Mouse (Mus musculus): Measurements from ENCODE around the gene Sik1.

Gene Sik1

DNA sequence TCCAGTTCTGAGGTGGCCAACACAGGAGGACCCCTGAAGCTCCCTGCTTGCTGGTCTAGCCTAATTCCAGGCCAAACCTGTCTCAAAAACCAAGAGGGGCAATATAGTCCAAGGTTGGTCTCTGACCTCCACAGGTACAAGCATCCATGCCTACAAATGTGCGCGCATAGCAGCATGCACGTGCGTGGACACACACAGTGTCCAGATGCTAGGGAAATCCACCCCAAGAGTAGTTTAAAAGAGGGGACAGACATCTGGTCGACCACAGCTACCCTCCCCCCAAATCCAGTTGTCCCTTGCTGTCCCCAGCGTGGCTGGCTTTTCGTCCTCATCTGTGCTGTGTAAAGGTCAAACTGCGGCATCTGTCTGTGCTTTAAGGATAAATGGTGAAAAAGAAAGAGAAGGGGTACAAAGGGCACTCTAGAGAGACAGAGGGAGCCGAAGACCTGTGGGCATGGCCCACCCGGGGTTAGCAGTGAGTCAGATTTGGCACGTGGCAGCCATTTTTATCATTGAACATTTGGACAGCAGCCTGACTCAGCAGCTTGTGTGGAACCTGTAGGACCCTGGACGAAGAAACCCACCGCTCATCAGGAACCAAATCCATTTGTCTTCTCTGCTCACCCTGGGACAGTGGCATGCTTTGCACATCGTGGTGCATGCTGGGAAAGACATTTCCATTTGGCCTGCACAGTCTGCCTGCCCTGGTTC lies 23.6 kb downstream of the Sik1 start:
- DNase-seq (ENCODE audit: low read depth), result no peak

- DNase-seq (ENCODE audit: low read depth), result no peak
Observed at GRCm38 (mm10) chr17:31831097-31831865, 24.3 kb downstream of the Sik1 start.

GRCm38 (mm10) chr17:31830506-31831075 lies 25.0 kb downstream of the Sik1 start:
- DNase-seq (ENCODE audit: low read depth), result no peak

DNA sequence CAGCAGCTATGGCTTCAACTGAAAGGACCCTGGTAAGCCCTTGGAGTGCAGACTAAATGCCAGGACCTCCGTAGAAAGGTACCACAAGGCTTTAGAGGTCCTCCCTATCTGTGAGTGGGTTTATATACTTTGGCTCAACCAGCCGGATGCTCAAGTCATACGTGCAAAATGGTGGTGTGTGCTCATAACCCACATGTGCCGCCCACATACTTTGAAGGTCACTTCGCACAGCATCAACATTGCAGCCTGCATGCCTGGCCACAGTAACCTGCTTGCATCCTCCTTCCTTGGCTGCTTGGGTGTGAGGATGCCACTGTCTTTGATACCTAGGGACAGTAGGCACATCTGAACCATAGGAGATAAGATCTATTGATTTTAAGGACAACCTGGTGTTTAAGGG lies 26.7 kb downstream of the Sik1 start:
- no peak for DNase-seq (ENCODE audit: low read depth)

- DNase-seq (ENCODE audit: low read depth), result no peak
Observed at GRCm38 (mm10) chr17:31828118-31828517, 27.5 kb downstream of the Sik1 start.

- DNase-seq (ENCODE audit: low read depth), result no peak
Observed at GRCm38 (mm10) chr17:31827206-31827605, 28.4 kb downstream of the Sik1 start.

GRCm38 (mm10) chr17:31826669-31827068 lies 28.9 kb downstream of the Sik1 start:
- peak; percentile 45 for DNase-seq (ENCODE audit: low read depth)

- no peak for DNase-seq (ENCODE audit: low read depth)
Observed at GRCm38 (mm10) chr17:31825678-31826077, 29.9 kb downstream of the Sik1 start.

- no peak for DNase-seq (ENCODE audit: low read depth)
Observed at GRCm38 (mm10) chr17:31824812-31825211, 30.8 kb downstream of the Sik1 start.

DNA sequence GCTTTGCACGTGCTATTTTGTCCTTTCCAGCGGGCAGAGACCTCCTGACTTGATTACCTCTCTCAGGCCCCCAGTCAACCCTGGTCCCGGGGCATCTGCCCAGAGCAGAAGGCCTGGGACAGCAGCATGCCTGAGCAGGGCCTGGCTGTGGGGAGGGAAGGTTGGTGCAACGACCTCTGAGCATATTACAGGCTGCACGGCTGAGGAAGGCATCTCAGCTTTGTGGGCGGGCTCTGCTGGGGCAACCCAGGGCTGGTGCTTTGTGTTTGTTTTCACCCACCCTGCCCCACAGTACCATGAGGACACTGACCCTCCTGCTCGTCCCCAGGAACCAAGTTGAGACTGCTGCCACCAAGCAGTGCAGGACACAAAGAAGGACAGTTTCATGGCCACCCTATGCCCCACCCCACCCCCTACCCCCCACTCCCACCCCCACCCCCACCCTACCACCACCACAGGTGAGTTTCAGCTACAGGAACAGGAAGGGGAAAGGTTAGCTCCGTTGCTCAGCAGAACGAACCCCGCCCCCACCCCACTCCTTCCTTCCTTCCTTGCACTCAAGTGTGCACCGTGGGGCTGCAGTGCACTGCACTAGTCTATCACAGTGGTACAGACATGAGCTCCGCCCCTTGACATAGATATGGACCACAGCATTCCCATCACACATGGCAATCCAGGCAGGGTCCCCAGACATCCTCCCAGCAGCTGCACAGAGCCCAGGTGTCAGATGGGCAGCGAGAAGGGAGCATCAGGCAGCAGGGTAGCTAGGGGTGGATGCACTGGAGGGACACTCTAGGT lies 34.3 kb downstream of the Sik1 start:
- no peak for DNase-seq (ENCODE audit: low read depth)

- DNase-seq (ENCODE audit: low read depth), result no peak
Observed at GRCm38 (mm10) chr17:31820099-31820846, 35.3 kb downstream of the Sik1 start.

- DNase-seq (ENCODE audit: low read depth), result peak; percentile 46
Observed at GRCm38 (mm10) chr17:31819372-31819771, 36.2 kb downstream of the Sik1 start.

DNA sequence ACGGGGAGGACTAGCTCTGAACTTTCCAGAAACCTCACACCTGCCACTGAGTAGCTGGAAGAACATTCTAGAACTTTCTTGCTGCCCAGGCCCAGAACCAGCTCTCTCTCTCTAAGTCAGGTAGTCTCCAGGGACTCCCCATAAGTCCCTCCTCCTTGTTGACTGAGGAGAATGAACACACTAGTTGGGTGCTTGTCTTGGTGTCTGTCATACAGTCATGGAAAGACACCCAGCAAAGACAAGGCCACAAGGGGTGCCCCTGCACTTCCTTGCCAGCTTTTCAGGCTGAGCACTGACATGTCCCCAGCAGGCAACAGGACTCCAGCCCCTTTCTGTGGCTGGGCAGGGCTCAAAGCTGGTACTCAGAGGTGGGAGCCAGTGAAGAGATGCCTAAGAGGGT lies 37.8 kb downstream of the Sik1 start:
- DNase-seq (ENCODE audit: low read depth), result no peak

DNA sequence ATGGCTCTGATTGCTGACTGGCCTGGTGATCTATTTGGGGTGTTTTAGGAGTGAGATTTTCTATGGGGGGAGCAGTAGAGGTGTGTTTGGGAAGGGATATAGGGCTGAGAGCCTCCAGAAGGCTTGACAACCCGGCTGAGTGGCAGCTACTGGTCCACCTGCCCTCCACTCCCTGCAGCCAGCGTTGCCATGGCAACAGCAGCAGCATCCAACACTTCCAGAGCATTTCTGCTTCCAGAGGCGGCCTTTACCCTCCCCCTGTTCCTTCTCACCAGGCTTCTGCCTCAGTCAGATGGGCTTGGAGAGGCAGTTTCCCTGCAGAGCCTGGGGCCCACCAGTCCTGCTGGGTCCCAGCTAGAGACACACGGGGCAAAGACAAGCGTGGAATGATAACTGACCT lies 38.4 kb downstream of the Sik1 start:
- DNase-seq (ENCODE audit: low read depth), result no peak

- DNase-seq (ENCODE audit: low read depth), result no peak
Observed at GRCm38 (mm10) chr17:31814848-31815247, 40.8 kb downstream of the Sik1 start.

- DNase-seq (ENCODE audit: low read depth), result no peak
Observed at GRCm38 (mm10) chr17:31813938-31814622, 41.5 kb downstream of the Sik1 start.

- no peak for DNase-seq (ENCODE audit: low read depth)
Observed at GRCm38 (mm10) chr17:31811333-31811732, 44.3 kb downstream of the Sik1 start.

DNA sequence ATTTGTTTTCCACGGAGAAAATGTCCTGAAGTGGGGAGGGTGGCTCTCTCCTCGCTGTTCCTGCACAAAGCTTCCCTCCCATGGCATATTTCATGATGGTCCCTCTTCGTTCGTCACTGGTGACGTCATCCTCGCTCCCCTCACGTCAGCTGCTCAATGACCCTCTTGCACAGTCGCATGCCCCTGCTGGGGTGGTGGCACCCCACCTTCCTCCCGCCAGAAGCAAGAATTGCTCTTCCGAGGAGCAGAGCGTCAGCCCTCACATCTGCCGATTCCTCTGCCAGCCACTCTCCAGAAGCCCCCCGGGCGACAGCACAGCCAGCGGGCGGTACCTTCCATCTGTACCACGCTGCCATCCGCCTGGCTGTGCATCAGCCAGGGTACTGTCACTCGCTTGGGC lies 45.7 kb downstream of the Sik1 start:
- no peak for DNase-seq (ENCODE audit: low read depth)

DNA sequence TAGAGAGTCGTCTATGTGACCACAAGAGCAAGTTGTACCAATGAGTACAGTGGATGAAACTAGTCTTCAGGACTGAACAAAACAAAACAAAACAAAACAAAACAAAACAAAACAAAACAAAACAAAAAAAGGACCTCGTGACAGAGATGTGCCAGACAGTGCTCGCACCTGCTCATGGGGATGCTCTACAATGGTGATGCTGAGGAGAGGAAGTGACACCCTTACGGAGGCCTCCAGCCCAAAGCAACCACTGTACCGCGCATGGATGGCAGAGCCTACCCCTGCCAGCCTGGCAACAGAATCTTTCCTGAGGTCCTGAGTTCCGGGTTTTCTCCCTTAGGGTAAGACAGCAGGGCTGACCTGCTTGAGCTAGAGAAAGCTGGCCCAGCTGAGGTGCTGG lies 46.5 kb downstream of the Sik1 start:
- no peak for DNase-seq (ENCODE audit: low read depth)

DNA sequence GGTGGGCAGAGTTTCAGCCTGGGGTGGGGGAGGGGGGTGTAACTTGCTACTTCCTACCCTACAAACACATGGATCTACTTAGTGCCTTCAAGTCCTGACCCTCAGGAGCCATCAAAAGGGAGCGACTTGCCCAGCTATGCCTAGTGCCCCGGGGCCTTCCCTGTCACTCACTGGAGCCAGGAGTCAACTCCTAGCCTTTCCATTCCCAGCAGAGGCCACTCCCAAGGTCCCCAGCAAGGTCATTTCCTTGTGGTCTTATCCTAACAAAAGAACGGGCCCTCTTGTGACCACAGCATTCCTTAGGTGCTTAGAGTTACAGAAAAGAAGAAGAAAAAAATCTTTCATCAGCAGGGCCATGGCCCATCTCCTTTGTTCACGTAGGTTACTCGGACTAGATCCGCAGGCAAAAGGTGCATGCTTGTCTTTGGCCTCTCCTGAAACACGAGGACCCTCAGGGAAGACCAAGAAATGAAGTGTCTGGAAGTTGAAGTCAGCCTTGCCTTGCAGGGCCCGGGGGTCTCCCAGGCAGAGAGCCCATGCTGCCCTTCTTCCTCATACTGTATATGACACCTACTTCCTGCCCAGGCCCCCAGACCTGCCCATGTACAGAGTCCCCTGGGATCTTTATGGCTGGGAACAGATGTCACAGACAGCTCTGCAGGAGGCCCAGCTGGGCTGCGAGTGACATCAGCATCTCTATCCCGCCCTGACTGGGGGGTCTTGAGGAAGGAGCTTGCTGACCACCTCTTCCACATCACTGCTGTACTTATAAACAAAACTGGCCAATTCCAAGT lies 47.3 kb downstream of the Sik1 start:
- DNase-seq (ENCODE audit: low read depth), result no peak

Measured in 416B (cell line).